Mouse (Mus musculus) right cerebral cortex, postnatal 14 days (tissue): ENCODE measurements around the gene Rangrf.
"Not testable (repeated sequence)": the region's sequence is repeated elsewhere in the genome, so short reads cannot be mapped to it uniquely, and the experiment has no call there.

ENCODE experiments used
- DNase-seq: peaks from one replicate; pipeline ENCODE4 v3.0.0; 2022

The Rangrf gene

GRCm38 (mm10) chr11:68975085-68975484, at the start of gene Rangrf:
Gene Rangrf, minus strand, starts transcription at chr11:68975185.
- no peak for DNase-seq

GRCm38 (mm10) chr11:69020691-69021090, 45.7 kb upstream of the Rangrf start:
- no peak for DNase-seq

GRCm38 (mm10) chr11:69016755-69017154, 41.8 kb upstream of the Rangrf start:
- DNase-seq = no peak

DNA sequence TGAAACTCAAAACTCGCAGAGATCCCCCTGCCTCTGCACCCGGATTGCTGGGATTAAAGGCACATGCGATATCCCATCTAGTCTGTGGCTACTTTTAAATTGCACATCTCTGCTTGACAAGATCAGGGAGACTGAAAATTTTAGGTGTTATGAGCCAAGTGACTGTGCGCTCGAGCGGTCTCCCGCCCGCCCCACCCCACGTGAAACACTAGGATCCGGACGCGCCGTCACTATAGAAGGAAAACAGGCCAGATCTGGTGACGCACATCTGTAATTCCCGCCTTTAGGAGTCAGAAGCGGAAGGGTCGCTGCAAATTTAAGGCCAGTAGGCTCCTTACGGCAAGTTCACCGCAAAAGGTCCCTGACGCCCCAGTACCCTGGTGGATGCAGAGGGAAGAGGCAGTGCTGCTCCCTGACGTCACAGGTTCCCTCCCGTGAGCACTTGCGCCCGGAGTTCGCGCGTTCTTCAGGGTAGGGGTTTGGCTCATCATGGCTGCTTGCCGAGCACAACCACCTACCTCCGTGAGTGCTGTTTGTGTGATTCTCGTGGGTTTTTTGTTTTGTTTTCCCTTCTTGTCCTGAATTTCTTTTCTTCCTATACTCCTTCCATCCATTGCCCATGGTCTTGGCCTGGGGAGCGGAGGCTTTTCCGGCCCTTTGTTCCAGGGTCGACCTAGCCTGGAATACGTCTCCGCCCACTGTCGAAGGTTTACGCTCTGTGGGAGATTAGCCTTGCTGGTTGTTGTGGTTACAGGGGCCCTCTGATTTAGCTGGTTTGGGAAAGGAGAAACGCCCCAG, 40.9 kb upstream of the Rangrf start, which contains the start of gene Ctc1:
TSS of gene Ctc1 (plus strand) at position 268 of the 798 bp plus-strand sequence.
- peak; percentile 85 for DNase-seq

DNA sequence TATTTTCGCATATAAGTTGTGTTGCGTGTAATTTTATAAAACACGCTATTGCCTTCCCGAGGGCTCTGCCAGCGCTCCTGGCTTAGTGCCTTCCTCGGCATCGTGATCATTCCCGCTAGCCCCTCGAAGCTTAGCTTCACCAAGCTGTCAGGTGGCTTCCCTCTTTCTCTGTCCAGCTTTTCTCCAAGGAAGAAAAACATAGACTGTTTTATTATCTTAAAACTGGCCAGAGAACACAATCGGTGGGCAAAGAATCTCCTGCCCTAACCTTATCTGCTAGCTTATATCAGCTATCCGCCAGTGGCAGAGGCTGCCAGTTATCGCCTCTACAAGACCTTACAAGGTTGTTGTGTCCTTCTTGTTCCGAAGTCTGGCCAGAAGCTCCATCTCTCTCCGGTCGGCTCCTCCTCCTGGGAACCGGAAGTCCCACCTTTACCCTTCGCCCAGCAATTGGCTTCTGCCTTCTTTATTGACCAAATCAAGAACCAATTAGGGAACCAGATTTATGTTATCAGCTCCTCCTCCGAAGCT, 37.2 kb upstream of the Rangrf start:
- DNase-seq = peak; percentile 75

DNA sequence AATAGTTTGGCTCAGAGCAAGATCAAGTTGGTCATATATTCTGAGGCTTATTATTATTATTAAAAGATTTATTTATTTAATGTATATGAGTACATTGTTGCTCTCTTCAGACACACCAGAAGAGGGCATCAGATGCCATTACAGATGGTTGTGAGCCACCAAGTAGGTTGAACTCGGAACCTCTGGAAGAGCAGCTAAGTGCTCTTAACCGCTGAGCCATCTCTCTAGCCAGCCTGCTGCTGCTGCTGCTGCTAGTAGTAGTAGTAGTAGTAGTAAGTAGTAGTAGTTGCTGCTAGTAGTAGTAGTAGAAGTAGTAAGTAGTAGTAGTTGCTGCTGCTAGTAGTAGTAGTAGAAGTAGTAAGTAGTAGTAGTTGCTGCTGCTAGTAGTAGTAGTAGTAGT, 36.5 kb upstream of the Rangrf start:
- not testable (repeated sequence) for DNase-seq

GRCm38 (mm10) chr11:69010400-69011323, 35.7 kb upstream of the Rangrf start:
- DNase-seq = no peak

GRCm38 (mm10) chr11:69009508-69009907, 34.5 kb upstream of the Rangrf start:
- DNase-seq = no peak

- peak; percentile 96 for DNase-seq
These were observed 33.5 kb upstream of the Rangrf start, which contains the start of gene Pfas for GRCm38 (mm10) chr11:69008182-69009121. Gene Pfas, minus strand, starts transcription at chr11:69008460.

DNA sequence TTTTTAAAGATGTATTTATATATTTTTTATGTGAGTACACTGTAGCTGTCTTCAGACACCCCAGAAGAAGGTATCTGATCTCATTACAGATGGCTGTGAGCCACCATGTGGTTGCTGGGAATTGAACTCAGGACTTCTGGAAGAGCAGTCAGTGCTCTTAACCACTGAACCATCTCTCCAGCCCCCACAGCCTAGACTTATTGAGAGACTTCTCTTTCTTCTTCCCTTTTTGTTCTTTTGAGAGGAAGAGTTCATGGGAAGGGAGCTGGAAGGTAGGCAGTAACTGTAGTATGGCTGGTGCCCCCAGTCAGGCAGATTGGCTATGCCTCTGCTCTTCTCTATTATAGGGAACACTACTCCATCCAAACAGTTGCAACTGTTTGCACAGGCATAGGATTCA, 31.6 kb upstream of the Rangrf start:
- DNase-seq = not testable (repeated sequence)

DNA sequence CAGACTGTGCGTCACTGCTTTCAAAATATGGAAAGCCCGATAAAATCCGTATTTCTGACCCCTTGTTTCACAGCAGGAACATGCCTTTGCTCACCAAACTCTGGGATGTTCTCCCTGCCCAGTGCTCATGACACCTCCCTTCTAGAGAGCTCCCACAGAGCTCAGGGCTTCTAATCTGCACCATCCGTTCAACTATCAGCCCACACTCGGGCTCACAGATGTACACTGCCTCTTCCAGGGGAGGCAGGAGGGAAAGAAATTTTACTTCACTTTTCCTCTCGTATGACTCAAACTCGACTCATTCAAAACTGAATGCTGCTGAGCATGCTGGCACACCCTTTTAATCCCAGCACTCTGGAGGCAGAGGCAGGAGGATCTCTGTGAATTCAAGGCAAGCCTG, 30.2 kb upstream of the Rangrf start:
- DNase-seq = no peak

DNA sequence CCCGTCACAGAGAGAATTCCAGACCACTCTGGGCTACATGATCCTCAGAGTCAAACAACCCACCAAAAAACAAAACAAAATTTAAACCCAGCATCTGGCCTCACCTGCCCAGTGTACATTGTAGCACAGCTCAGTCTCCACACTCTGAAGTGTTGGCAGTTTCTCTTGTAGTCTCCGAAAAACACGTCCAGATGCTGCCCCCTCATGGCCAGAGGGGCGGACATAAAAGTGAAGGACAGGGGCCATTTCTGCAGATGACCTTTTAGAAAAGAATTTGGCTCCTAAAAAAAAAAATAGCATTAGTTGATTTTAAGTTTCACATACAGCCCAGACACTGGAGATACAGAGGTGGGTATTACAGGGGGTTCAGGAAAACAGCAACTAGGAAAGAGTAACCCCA, 28.6 kb upstream of the Rangrf start:
- no peak for DNase-seq

GRCm38 (mm10) chr11:69002782-69003181, 27.8 kb upstream of the Rangrf start:
- not testable (repeated sequence) for DNase-seq

DNA sequence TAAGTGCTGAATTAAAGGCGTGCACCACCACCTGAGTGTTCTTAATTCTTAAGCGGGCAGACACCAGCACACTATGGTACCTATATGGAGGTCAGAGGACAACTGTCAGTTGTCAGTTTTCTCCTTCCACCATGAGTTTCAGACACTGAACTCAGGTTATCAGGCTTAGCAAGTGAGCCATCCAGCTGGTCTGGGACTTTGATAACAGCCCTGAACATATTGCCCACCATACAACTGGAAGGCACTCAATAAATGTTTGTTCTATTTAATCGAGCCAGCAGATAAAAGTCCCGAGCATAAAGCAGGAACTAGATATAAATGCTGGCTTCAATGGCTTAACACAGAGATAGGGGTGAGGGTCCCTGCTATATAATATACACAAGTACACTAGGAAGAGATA, 22.1 kb upstream of the Rangrf start:
- DNase-seq = no peak

GRCm38 (mm10) chr11:68994377-68994776, 19.4 kb upstream of the Rangrf start:
- no peak for DNase-seq

- DNase-seq = no peak
These were observed 18.1 kb upstream of the Rangrf start for GRCm38 (mm10) chr11:68993122-68993521.

GRCm38 (mm10) chr11:68988341-68988740, 13.4 kb upstream of the Rangrf start:
- no peak for DNase-seq

- DNase-seq = no peak
These were observed 12.4 kb upstream of the Rangrf start for GRCm38 (mm10) chr11:68987365-68987882.

DNA sequence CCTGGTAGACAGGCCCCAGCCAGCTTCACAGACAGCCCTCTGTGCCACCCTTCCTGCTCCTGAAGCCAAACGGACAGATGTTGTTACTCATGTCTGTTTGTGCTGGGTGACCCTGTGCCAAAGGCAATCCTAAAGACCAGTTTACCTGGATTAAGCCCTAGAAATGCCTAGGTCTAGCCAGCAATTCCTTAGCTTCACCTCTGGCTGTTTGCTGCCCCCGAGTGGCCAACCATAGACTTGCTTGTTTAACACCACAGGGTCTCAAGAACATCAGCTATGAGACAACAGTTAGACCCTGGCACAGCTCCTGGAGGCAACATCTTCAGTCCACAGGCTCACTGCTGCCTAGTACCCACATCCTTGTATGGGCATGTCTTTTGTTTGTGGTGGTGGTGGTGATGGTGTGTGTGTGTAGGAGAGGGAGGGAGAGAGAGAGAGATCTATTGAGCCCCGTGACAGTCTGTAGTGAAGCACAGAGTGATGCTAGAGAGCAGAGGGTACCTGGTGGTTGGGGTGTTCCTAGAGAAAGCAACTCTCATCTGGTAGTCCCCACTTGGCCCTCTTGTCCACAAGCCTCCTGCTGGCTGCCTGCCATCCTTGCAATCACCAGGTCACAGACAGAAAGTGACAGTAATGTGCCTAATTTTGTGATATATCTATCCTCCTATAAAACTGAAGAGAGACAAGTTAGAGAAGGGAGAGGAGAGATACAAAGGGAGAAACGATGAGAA, 7.8 kb upstream of the Rangrf start:
- peak; percentile 78 for DNase-seq

GRCm38 (mm10) chr11:68980919-68981318, 5.9 kb upstream of the Rangrf start:
- no peak for DNase-seq

DNA sequence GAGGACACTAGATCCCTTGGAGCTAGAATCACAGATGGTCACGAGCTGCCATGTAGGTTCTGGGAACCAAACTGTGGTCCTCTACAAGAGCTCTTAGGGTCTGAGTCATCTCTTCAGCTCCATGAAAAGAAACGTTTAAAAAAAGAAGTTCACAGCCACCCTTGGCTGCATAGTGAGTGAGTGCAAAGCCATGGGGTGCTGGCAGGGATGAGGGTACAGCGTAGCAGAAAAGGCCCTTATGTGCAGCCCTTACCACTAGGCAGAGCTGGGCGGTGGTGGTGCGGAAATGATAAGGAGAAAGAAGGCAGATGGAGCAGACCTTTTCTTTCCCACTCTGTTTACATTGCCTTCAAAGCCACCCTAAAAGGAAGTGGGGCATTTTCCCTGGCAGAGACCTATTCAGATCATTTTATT, 4.3 kb upstream of the Rangrf start:
- DNase-seq = no peak
